Mouse (Mus musculus): Measurements from ENCODE around the gene Tns1. TPM values are rescaled to one million over a fixed set of nuclear protein-coding genes. Genes with fewer than 3 reads are reported as not detected.

Gene Tns1
- polyA plus RNA-seq, 1 experiment: 118 TPM

- Histone ChIP-seq H3K4me3 (ENCODE audit: insufficient read depth, poor library complexity, severe bottlenecking) (no peak overlapping the region), H3K36me3 (ENCODE audit: control insufficient read depth, insufficient read depth) (peaks cover under 1% of the 10 kb centered on the region), H3K79me2 (ENCODE audit: control insufficient read depth, insufficient read depth) (no peaks in the 10 kb centered on the region), H3K27me3 (ENCODE audit: control insufficient read depth, insufficient read depth, insufficient read length) (no peaks in the 10 kb centered on the region), H3K79me3 (ENCODE audit: low read depth) (no peaks in the 10 kb centered on the region), H3ac (ENCODE audit: control insufficient read depth, insufficient read length, low read depth) (no peak overlapping the region)
- no peak for TF ChIP-seq MAX (IDR thresholded peaks at IDR 0.05)
These were observed 217.9 kb downstream of the Tns1 start for GRCm38 (mm10) chr1:73906376-73906775.

GRCm38 (mm10) chr1:73905811-73906190, 218.4 kb downstream of the Tns1 start:
- H3K4me3 ChIP-seq (ENCODE audit: insufficient read depth, poor library complexity, severe bottlenecking): no peak overlapping the region
- no peaks in the 10 kb centered on the region for H3K79me2 ChIP-seq (ENCODE audit: control insufficient read depth, insufficient read depth)
- TF ChIP-seq USF1 (IDR thresholded peaks at IDR 0.05; ENCODE audit: low read depth) (no peak), MAX (IDR thresholded peaks at IDR 0.05) (no peak), FOSL1 (IDR thresholded peaks at IDR 0.05; ENCODE audit: insufficient read depth, low read length, poor library complexity, severe bottlenecking) (no peak), CTCF (IDR thresholded peaks at IDR 0.05; ENCODE audit: control insufficient read depth, insufficient read depth, insufficient read length) (no peak), CEBPB (IDR thresholded peaks at IDR 0.05; ENCODE audit: low read depth) (no peak), MYOD1 (IDR thresholded peaks at IDR 0.05; ENCODE audit: control insufficient read depth, insufficient read length, low read depth) (no peak), MYOG (IDR thresholded peaks at IDR 0.05; ENCODE audit: control insufficient read depth, extremely low read depth, insufficient read length) (no peak)
- H3K27me3 ChIP-seq (ENCODE audit: control insufficient read depth, insufficient read depth, insufficient read length): no peaks in the 10 kb centered on the region
- no peak overlapping the region for H3ac ChIP-seq (ENCODE audit: control insufficient read depth, insufficient read length, low read depth)
- no peaks in the 10 kb centered on the region for H3K79me3 ChIP-seq (ENCODE audit: low read depth)
- no peaks in the 10 kb centered on the region for H3K36me3 ChIP-seq (ENCODE audit: control insufficient read depth, insufficient read depth)

DNA sequence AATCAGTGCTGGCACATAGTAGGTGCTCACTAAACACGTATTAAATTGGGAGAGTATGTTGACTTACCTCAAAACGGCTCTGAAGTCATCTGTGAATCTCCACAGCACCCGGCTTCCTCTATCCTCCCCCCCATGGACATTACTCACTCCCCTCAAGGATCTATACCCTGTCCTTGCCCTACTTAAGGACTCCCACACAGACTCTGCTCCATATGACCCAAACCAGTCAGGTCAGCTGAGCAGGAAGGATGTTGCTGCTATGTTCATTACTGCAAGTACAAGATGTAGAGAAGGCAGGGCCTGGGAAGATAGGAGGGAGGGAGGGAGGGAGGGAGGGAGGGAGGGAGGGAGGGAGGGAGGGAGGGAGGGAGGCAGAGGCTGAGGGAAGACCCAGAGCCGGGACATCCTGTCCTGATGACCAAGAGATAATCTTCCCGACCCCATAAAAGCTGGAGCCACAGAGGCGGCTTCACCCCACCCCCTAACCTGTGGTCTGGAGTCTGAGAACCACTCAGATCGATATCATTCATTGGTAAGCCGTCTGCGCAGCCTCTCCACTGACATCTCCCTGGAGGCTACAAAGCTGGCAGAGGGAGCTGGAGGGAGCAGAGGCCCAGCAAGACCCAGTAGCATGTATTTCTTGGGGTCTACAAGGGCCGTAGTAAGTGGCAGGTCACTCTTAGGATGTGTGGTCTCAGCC, 219.0 kb downstream of the Tns1 start:
- no peak for TF ChIP-seq MYOG (IDR thresholded peaks at IDR 0.05; ENCODE audit: control insufficient read depth, extremely low read depth, insufficient read length)
- TF ChIP-seq USF1 (IDR thresholded peaks at IDR 0.05; ENCODE audit: low read depth): no peak
- no peak for TF ChIP-seq FOSL1 (IDR thresholded peaks at IDR 0.05; ENCODE audit: insufficient read depth, low read length, poor library complexity, severe bottlenecking)
- TF ChIP-seq MYOD1 (IDR thresholded peaks at IDR 0.05; ENCODE audit: control insufficient read depth, insufficient read length, low read depth): no peak
- no peak for TF ChIP-seq CTCF (IDR thresholded peaks at IDR 0.05; ENCODE audit: control insufficient read depth, insufficient read depth, insufficient read length)
- TF ChIP-seq CEBPB (IDR thresholded peaks at IDR 0.05; ENCODE audit: low read depth): no peak
- TF ChIP-seq MAX (IDR thresholded peaks at IDR 0.05): no peak
- no peaks in the 10 kb centered on the region for H3K79me3 ChIP-seq (ENCODE audit: low read depth)

GRCm38 (mm10) chr1:73904641-73905040, 219.6 kb downstream of the Tns1 start:
- TF ChIP-seq USF1 (IDR thresholded peaks at IDR 0.05; ENCODE audit: low read depth): no peak
- TF ChIP-seq CTCF (IDR thresholded peaks at IDR 0.05; ENCODE audit: control insufficient read depth, insufficient read depth, insufficient read length): no peak
- no peak for TF ChIP-seq CEBPB (IDR thresholded peaks at IDR 0.05; ENCODE audit: low read depth)
- no peak for TF ChIP-seq MYOD1 (IDR thresholded peaks at IDR 0.05; ENCODE audit: control insufficient read depth, insufficient read length, low read depth)
- no peak for TF ChIP-seq MYOG (IDR thresholded peaks at IDR 0.05; ENCODE audit: control insufficient read depth, extremely low read depth, insufficient read length)
- TF ChIP-seq MAX (IDR thresholded peaks at IDR 0.05): no peak
- TF ChIP-seq FOSL1 (IDR thresholded peaks at IDR 0.05; ENCODE audit: insufficient read depth, low read length, poor library complexity, severe bottlenecking): no peak
- Histone ChIP-seq H3K79me3 (ENCODE audit: low read depth) (no peaks in the 10 kb centered on the region), H3ac (ENCODE audit: control insufficient read depth, insufficient read length, low read depth) (no peak overlapping the region), H3K79me2 (ENCODE audit: control insufficient read depth, insufficient read depth) (no peaks in the 10 kb centered on the region), H3K27me3 (ENCODE audit: control insufficient read depth, insufficient read depth, insufficient read length) (no peaks in the 10 kb centered on the region), H3K36me3 (ENCODE audit: control insufficient read depth, insufficient read depth) (no peaks in the 10 kb centered on the region), H3K4me3 (ENCODE audit: insufficient read depth, poor library complexity, severe bottlenecking) (no peak overlapping the region)

More for the DNA sequence above, 219.0 kb downstream of the Tns1 start:
- Histone ChIP-seq H3K79me2 (ENCODE audit: control insufficient read depth, insufficient read depth) (no peaks in the 10 kb centered on the region), H3K4me3 (ENCODE audit: insufficient read depth, poor library complexity, severe bottlenecking) (no peak overlapping the region), H3K36me3 (ENCODE audit: control insufficient read depth, insufficient read depth) (no peaks in the 10 kb centered on the region), H3ac (ENCODE audit: control insufficient read depth, insufficient read length, low read depth) (no peak overlapping the region), H3K27me3 (ENCODE audit: control insufficient read depth, insufficient read depth, insufficient read length) (no peaks in the 10 kb centered on the region)

DNA sequence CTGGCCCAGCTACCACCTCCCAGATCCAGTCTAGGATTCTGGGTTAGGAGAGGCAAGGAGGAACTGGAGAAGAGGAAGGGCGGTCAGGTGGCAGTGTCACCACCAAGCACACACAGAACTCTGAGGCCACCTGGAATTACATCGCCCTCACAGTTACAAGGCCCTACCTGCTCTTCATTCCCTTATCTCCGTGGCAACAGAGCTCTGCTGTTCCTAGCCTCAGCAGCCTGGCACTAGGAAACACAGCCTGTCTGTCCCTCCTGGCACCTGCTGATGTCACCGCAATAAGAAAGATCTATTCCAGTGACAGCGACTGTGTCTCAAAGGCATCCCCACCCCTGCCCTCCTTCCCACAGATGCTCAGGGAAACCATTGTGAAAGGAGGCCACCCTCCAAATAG, 221.2 kb downstream of the Tns1 start:
- no peaks in the 10 kb centered on the region for H3K79me3 ChIP-seq (ENCODE audit: low read depth)
- TF ChIP-seq MYOD1 (IDR thresholded peaks at IDR 0.05; ENCODE audit: control insufficient read depth, insufficient read length, low read depth) (no peak), MAX (IDR thresholded peaks at IDR 0.05) (no peak), FOSL1 (IDR thresholded peaks at IDR 0.05; ENCODE audit: insufficient read depth, low read length, poor library complexity, severe bottlenecking) (no peak), CEBPB (IDR thresholded peaks at IDR 0.05; ENCODE audit: low read depth) (no peak), MYOG (IDR thresholded peaks at IDR 0.05; ENCODE audit: control insufficient read depth, extremely low read depth, insufficient read length) (no peak), CTCF (IDR thresholded peaks at IDR 0.05; ENCODE audit: control insufficient read depth, insufficient read depth, insufficient read length) (no peak), USF1 (IDR thresholded peaks at IDR 0.05; ENCODE audit: low read depth) (no peak)
- no peak overlapping the region for H3K4me3 ChIP-seq (ENCODE audit: insufficient read depth, poor library complexity, severe bottlenecking)
- no peak overlapping the region for H3ac ChIP-seq (ENCODE audit: control insufficient read depth, insufficient read length, low read depth)
- no peaks in the 10 kb centered on the region for H3K36me3 ChIP-seq (ENCODE audit: control insufficient read depth, insufficient read depth)
- H3K79me2 ChIP-seq (ENCODE audit: control insufficient read depth, insufficient read depth): no peaks in the 10 kb centered on the region
- H3K27me3 ChIP-seq (ENCODE audit: control insufficient read depth, insufficient read depth, insufficient read length): no peaks in the 10 kb centered on the region

Data from C2C12 (cell line).